Mouse (Mus musculus): Measurements from ENCODE around the gene Cpsf6.
"Not testable (repeated sequence)": the region's sequence is repeated elsewhere in the genome, so short reads cannot be mapped to it uniquely, and the experiment has no call there.

Gene Cpsf6

DNA sequence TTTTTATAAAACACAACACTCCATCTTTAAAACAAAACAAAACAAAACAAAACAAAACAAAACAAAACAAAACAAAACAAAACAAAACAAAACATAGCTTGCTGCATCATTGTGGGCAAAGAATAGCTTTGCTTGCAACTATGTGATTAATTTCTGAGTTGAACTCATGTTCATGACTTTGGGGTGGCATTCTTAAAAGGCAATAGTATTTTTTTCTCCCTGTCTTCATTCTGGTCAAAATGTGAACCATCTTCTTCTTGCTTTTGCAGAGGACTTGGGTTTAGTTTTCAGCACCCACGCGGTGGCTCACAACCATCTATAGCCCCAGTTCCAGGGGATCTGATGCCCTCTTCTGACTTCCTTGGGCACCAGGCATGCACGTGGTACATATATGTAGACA lies 20.0 kb upstream of the Cpsf6 start:
- no peak for DNase-seq (ENCODE audit: low spot score)

DNA sequence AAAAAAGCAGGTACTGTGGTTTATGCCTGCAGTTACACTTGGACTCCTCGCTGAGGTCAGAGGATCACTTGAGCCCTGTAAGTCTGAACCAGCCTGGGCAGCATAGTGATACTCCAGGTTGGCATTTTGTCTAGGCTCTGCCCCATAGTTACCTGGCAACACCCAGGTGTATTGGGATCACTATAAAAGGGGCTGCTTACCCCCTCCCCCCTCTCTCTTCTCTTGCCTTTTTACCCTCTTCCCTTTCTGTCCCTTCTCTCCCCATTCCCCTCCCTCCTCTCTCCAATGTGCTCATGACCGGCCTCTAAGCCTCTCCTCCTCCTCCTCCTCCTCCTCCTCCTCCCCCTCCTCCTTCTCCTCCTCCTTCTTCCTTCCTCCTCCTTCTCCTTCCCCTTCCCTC lies 19.4 kb upstream of the Cpsf6 start:
- DNase-seq (ENCODE audit: low spot score), result no peak

DNA sequence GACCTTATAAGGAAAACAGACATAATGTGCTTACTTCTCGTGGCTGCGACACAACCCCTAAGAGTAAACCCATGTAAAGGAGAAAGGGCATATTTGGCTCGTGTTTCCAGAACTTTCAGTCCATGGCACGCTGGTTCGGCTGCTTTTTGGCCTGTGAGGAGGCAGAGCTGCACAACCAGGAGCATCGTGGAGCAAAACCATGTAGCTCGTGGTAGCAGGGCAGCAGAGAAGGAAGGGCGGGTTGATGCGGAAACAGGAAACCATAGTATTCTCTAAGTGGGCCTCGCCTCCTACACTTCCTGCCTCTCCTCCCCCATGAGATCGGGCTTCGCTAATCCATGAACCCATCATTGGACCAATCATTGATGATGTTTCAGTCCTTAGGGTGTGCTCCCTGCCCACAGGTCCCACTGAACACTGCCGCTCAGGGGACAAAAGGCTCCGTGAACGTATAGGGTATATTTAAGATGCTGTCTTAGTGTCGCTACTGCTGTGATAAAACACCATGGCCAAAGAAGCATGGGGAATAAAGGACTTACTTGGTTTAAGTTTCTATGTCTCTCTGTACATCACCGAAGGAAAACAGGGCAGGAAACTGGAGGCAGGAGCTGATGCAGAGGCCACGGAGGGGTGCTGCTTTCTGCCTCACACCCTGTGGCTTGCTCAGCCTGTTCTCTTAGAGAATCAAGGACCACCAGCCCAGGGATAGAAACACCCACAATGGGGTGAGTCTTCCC lies 18.4 kb upstream of the Cpsf6 start:
- no peak for DNase-seq (ENCODE audit: low spot score)

DNA sequence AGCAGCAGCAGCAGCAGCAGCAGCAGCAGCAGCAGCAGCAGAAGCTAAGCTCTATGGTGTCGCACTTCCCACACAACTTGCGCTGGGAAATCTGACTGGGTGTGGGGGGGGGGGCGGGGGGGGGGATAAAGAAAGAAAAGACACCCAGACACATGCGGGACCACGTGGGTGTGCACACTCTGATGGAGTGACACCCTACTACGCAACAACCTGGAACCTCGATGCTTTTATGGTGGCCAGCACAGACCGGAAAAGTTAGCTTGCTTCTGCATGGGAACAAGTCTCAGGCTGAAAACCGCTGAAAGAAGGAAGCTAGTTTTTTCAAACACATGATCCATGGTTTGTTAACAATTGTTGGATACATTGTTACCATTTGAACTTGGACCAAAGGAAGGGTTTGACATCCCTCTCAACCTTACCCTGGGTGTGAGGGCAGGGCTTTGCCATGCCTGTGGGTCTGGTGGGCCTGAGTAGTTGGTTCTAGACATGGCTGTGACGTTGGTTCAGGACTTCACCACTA lies 17.4 kb upstream of the Cpsf6 start:
- no peak for DNase-seq (ENCODE audit: low spot score)

DNA sequence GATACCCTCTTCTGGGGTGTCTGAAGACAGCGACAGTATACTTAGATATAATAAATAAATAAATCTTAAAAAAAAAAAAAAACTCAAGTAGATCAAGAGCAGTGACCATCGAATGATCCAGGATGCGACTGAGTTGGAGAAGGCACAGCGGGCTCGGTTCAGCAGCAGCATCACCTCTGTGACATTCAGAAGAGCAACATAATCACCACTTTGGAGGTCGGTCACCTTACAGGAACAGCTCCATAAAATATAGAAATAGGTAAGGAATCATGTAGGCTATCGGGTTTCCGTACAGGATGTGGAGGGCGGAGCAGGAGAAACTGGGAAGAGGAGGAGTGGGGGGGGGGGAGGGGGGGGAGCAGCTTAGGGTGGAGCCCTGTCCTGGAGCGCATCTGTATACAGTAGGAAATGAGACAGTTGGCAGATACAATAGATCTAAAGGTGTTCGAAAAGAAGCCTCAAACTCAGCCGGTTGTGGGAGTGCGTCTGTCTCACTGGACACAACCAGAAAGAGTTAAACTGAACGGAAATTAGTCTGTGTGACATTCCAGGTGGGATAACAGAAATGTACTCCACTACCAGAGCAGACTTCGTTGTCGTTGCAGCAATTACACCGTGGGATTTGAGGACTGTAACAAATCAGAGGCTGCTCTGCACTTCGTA lies 16.7 kb upstream of the Cpsf6 start:
- no peak for DNase-seq (ENCODE audit: low spot score)

DNA sequence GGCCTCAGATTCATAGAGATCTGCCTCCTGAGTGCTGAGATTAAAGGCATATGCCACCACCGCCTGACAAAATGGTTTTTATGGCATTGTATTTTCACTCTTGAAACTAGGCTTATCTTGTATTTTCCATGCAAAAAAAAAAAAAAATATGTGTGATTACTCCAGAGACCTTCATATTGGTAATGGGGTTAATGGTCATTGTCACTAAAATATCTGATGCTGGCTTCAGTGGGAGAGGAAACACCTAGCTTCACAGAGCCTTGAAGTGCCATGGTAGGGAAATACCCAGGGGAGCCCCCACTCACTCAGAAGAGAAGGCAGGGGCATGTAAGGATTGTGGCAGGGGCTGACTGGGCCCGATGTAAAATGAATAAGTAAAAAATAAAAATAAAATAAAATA lies 16.0 kb upstream of the Cpsf6 start:
- no peak for DNase-seq (ENCODE audit: low spot score)

DNA sequence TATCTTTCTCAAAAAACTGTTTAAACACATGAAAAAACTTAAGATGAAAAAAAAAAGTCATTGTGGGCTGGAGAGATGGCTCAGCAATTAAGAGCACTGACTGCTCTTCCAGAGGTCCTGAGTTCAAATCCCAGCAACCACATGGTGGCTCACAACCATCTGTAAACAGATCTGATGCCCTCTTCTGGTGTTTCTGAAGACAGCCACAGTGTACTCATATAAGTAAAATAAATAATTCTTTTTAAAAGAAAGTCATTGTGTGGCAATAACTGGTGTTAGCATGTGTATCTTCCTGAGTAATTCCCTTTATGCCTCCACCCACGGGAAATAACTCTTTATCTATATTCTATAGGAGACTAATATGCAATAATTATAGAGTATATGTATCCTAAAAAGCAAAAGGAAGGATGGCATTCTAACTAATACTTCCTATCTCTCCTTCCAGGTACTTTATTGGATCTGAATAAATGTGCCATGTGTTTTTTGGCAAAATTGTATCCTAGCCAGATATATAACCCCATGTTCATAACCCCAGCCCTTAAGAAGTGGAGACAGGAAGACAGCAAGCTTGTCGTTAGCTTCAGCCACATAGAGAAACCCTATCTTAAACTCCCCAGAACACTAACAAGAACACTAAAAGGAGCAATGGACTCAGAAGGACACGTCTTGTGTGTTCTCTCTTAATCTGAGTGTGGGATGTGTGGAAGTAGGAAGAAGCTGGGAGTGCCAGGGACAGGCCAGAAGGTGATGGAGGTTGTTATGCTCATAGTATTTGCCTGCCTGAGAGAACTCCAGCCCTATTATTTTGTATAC lies 15.1 kb upstream of the Cpsf6 start:
- no peak for DNase-seq (ENCODE audit: low spot score)

DNA sequence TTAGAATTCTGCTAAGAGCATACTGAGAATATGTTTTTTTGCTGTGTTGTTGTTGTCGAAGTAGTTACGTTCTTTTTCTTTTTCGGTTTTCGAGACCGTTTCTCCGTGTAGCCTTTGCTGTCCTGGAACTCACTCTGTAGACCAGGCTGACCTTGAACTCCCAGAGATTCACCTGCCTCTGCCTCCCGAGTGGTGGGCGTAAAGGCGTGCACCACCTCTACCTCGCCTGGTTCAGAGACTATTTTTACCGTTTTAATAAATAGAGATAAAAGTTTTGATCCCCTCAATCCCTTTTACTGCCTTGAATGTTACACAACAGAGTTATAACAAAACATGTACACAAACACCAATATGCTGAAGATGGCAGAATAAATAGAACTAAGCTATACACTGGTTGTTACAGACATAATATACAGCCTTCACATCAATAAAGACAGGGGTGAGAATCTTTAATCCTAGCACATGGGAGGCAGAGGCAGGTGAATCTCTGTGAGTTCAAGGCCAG lies 14.1 kb upstream of the Cpsf6 start:
- DNase-seq (ENCODE audit: low spot score), result no peak

DNA sequence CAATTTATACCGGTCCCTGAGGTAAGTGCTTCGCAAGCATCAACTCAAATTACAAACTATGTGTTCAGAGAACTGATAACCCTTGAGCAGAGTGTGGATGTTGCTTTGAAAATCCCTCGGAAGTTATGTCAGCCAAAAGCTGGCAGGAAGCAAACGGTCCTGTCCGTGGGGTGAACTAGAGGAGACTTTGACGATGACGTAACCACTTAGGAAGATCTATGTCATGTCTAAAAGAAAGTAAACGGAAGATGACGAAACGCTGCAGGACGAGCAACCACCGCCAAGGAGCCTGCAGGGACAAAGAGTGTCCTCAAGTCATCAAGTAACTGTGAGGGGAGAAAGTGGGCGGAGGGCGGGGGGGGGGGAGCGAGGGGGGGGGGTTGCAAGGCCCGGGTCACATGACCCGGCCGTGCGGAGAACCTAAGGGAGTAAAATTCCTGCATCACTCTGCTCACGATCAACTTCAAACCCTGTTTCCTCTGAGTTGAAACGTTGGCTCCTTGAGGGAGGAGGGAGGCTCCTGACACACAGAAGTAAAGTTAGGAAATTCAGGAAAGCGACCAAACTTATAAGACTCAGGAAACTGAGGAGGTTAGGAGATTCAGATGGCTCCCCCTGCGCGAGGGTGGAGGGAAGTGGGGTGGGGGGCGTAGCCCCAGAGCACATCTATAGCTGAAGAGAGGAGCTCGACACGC lies 13.5 kb upstream of the Cpsf6 start:
- no peak for DNase-seq (ENCODE audit: low spot score)

DNA sequence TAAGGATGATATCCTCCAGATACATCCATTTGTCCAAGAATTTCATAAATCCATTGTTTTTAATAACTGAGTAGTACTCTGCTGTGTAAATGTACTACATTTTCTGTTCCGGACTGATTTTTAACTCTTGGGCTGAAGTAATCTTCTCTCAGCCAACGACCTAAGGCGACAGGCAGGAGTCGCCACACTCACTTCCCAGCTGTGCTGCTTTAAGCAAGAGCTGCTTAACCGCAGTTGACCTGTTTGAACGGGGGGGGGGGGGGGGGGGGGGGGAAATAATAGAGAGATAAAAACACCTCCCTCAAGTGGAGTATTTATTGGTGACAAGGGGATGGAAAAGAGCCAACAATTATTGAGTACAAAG lies 13.0 kb upstream of the Cpsf6 start:
- no peak for DNase-seq (ENCODE audit: low spot score)

DNA sequence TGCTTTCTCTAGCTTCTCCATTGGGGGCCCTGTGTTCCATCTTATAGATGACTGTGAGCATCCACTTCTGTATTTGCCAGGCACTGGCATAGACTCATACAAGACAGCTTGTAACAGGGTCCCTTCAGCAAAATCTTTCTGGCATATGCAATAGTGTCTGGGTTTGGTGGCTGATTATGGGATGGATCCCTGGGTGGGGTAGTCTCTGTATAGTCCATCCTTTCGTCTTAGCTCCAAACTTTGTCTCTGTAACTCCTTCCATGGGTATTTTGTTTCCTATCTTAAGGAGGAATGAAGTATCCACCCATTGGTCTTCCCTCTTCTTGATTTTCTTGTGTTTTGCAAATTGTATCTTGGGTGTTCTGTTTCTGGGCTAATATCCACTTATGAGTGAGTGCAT lies 12.6 kb upstream of the Cpsf6 start:
- DNase-seq (ENCODE audit: low spot score), result not testable (repeated sequence)

DNA sequence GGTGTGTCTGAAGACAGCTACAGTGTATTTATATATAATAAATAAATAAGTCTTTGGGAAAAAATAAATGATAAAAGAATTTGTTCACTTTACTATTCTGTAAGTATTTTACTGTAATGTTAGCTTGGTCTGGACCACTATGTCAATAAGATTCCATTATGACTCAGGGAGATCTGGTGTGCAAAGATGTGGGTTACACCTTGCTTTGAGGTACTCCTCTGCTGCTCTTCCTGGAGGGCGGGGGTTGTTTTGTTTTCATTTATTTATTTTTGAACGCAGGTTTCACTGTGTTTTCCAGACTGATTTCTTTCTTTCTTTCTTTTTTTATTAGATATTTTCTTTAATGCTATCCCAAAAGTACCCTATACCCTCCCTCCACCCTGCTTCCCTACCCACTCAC lies 12.0 kb upstream of the Cpsf6 start:
- no peak for DNase-seq (ENCODE audit: low spot score)

DNA sequence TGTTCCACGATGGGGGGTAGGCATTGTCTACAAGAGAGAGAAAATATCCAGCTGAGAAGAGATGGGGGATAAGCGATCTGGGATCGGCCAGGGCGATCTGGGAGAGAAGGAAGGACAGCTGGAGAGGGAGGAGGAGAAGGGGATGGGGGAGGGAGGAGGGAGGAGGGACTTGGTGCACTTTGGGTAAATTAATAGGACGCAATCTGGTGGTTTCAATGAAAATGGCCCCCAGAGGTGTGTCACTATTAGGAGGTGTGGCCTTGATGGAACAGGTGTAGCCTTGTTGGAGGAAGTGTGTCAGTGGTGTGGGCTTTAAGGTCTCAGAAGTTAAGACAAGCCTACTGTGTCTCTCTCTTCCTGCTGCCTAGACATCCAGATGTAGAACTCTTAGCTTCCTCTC lies 11.2 kb upstream of the Cpsf6 start:
- DNase-seq (ENCODE audit: low spot score), result no peak

DNA sequence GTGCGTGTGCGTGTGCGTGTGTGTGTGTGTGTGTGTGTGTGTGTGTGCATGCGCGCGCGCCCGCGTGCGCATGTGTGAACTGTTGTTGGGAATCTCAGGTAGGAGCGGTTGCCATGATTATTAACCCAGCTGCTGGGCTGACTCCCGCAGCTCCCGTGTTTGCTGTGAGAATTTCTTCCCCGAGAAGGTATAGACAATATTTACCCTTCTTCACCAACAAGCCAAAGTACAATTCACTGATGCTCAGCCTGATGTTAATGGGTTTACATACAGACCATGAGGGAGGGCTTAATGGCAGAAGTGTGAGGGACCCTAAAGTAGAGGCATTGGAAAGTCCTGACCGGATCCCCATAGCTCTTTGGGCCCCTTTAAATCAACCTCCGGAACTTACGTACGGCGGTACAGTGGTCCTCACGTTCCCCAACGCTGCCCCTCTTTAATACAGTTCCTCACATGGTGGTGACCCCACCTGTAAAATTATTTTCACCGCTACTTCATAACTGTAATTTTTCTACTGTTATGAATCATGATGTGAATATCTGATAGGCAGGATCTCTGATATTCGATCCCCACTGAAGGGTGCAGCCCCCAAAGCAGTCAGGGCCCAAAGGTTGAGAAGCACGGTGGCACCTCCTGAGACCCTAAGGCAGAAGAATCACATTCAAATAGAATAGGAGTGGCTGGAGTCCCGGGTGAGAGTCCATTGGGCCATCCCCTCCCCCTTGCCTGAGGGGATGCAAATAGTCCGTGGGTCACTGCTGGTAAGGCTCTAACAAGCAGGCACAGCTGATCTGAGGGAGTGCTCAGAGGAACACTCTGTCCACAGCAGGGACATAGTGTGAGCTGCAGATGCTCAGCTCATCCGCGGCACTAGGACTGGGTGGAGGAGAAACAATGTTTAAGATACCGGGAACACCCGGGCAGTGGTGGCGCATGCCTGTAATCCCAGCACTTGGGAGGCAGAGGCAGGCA lies 10.4 kb upstream of the Cpsf6 start:
- no peak for DNase-seq (ENCODE audit: low spot score)

DNA sequence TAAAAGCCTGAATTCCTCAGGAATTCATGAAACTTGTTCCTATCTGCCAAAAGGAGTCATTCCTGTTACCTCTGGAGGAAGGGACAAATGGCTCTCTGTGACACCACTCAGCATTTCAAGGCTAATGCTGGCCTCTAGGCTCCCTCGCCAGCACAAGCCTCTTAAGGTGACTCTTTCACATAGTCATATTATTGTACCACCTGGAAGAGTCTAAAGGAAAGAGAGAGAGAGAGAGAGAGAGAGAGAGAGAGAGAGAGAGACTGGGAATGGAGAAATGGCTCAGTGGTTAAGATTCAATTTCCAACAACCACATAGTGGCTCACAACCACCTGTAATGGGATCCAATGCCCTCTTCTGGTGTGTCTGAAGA lies 9.5 kb upstream of the Cpsf6 start:
- DNase-seq (ENCODE audit: low spot score), result no peak

DNA sequence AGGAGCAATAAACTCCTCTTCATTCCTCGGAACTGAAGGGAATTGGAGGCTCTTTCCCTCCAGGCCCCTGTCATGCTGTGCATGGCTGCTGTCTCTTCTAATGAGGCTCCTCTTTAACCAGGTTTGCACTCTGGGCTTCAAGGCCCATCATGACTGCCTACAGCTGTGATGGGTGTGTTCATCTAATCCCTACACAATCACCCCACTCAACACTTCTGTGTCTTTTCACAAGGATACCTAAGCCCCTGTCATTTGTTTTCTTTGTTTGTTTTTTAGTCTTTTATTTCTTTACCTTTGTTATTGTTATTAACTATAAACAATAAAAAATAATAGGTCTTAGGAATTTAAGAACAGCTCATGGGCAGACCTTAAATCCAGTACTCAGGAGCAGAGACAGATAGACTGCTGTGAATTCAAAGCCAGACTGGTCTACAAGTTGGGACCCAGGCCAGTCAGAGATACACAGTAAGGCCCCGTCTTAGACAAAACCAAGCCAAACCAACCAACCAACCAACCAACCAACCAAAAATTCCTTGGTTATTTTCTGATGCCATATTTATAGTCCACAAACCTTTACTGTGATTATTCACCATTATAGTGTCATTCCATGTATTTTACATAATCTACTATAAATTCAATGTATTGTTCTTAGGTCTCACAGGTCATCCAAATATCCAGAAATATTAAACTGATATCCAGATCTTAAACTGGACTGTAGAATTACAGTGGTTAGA lies 9.0 kb upstream of the Cpsf6 start:
- no peak for DNase-seq (ENCODE audit: low spot score)

DNA sequence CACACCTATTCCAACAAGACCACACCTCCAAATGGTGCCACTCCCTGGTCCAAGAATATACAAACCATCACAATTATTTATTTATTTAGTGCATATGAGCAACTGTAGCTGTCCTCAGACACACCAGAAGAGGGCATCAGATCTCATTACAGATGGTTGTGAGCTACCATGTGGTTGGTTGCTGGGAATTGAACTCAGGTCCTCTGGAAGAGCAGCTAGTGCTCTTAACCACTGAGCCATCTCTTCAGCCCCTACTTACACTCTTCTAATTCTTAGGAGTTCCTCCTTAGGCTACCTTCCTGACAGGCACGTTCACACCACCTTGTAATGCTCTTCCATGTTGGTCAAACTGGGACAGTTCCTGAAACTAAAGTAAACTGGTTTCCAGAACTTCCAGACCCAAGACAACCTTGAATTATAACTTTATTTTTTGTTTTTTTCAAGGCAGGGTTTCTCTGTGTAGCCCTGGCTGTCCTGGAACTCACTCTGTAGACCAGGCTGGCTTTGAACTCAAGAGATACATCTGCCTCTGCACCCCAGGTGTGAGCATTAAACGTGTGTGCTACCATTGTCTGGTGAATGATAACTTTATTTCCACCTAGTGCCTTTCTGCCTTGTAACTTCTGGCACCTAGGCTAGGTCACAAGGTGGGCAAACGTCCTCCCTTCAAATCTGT lies 8.3 kb upstream of the Cpsf6 start:
- DNase-seq (ENCODE audit: low spot score), result not testable (repeated sequence)

DNA sequence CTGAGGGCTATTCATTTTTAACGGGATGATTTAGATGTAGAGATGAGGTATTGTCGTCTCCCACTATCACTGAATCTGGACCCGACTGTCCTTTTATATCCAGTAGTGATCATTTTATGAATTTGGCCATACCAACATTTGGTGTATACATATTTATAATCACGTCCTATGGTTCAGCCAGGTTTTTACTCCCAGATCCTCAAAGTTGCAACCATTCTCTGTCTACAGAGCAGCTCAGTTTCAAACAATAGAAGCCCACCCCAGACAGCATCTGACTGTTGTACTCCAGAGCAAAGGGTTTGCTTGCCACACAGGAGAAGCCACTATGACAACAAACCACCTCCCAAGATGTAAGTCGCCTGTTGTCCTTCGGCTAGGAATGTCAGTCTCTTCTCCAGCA lies 7.2 kb upstream of the Cpsf6 start:
- no peak for DNase-seq (ENCODE audit: low spot score)

DNA sequence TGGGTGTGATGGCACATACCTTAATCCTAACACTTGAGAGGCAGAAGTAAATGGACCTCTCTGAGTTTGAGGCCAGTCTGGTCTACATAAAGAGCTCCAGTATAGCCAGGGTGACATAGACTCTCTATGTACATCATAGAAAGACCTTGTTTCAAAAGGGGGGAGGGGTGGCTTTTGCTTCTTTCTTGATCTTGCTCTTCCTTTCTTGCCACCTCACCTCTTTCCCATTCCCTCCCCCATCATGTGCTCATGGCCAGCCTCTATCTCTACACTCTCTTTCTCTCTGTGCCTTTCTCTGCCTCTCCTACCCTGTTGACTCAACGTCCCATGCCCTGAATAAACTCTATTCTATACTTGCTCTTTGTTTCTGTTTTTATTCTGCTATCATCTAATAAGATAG lies 6.4 kb upstream of the Cpsf6 start:
- no peak for DNase-seq (ENCODE audit: low spot score)

DNA sequence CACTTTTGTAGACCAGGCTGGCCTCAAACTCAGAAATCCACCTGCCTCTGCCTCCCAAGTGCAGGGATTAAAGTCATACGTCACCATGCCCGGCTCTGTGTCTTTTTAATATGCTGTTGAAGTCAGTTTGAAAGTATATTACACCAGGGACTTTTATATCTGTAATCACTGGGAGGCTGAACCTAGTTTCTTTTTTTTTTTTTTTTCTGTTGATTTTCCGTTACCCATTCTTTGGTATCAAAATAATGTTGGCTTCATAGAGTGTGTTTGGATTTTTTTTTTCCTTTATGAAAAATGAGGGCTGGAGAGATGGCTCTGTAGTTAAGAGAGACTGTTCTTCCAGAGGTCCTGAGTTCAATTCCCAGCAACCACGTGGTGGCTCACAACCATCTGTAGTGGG lies 5.6 kb upstream of the Cpsf6 start:
- DNase-seq (ENCODE audit: low spot score), result no peak
